Mouse (Mus musculus) embryonic fibroblast, embryonic 13.5 days (primary cell): ENCODE data around the gene Gm20696.

Experiments used
- CTCF ChIP-seq: IDR thresholded peaks from 2 replicates; pipeline ENCODE4 v1.5.1; 2011; ENCODE audit warnings: mild to moderate bottlenecking, control low read depth, low read length, moderate library complexity, borderline replicate concordance; ENCODE audit not compliant: insufficient read depth
- POLR2A ChIP-seq: IDR thresholded peaks from 2 replicates; pipeline ENCODE4 v1.6.1; 2011; ENCODE audit warnings: low read depth, mild to moderate bottlenecking, control low read depth, low read length, moderate library complexity

DNA sequence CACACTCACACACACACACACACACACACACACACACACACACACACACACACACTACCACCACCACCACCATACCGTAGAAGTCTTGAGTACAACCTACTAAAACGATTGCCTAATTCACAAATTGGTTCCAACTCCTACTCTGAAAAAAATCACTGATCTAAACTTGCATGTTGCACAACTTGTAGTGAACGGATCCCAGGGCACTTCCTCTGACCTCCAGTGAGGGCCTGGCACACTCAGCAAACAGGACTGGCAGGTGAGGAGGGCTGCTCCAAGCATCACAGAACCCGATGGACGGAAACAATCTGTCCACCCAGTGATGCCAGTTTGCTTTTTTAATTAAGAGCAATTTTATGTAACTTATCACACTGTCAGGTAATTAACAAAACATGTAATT, 413.8 kb downstream of the Gm20696 start:
- no peak for TF ChIP-seq CTCF
- no peak for TF ChIP-seq POLR2A
